Mouse (Mus musculus) hindbrain, embryonic 11.5 days (tissue): ENCODE data around the gene Anapc15-ps. TPM values are rescaled to one million over a fixed set of nuclear protein-coding genes. Genes with fewer than 3 reads are reported as not detected.

ENCODE experiments used
- ATAC-seq: fragments of 200-750 bp; cut with Nextera tagmentation; 2 replicates; pipeline ENCODE4 v1.8.0; 2017; ENCODE audit warnings: mild to moderate bottlenecking, moderate TSS enrichment, moderate library complexity; ENCODE audit not compliant: low FRiP score
- DNase-seq: peaks from one replicate; pipeline ENCODE4 v3.0.0-alpha.2; 2015; ENCODE audit warnings: low spot score
- H3K27ac ChIP-seq: fragments of 300-500 bp; sonication (generic); 2 replicates; pipeline ENCODE4 v1.5.1; 2014; ENCODE audit warnings: mild to moderate bottlenecking, low read depth, low read length
- H3K27me3 ChIP-seq: fragments of 300-500 bp; sonication (generic); 2 replicates; pipeline ENCODE4 v1.6.1; 2014; ENCODE audit warnings: mild to moderate bottlenecking, low read length, moderate library complexity, mixed read lengths; ENCODE audit not compliant: control insufficient read depth, insufficient read depth
- H3K36me3 ChIP-seq: fragments of 300-500 bp; sonication (generic); 2 replicates; pipeline ENCODE4 v1.6.1; 2014; ENCODE audit warnings: mild to moderate bottlenecking, low read length, moderate library complexity, mixed read lengths; ENCODE audit not compliant: control insufficient read depth, insufficient read depth
- H3K4me1 ChIP-seq: fragments of 300-500 bp; sonication (generic); replicated peaks from 2 replicates; pipeline ENCODE4 v1.6.1; 2014; ENCODE audit warnings: low read length, mixed read lengths; ENCODE audit not compliant: control insufficient read depth, insufficient read depth
- H3K4me2 ChIP-seq: fragments of 300-500 bp; sonication (generic); replicated peaks from 2 replicates; pipeline ENCODE4 v1.6.1; 2014; ENCODE audit warnings: mild to moderate bottlenecking, low read depth, low read length
- H3K4me3 ChIP-seq: fragments of 300-500 bp; sonication (generic); 2 replicates; pipeline ENCODE4 v1.5.1; 2014; ENCODE audit warnings: low read depth, low read length
- H3K9ac ChIP-seq: fragments of 300-500 bp; sonication (generic); 2 replicates; pipeline ENCODE4 v1.6.1; 2014; ENCODE audit warnings: low read depth, low read length
- H3K9me3 ChIP-seq: fragments of 300-500 bp; sonication (generic); 2 replicates; pipeline ENCODE4 v1.6.1; 2016; ENCODE audit warnings: low read length; ENCODE audit not compliant: control insufficient read depth
- WGBS: fragments of 180-500 bp; shearing (Covaris S2); extraction: QIAGEN DNeasy Blood & Tissue Kit; methylation state at CpG from one replicate; pipeline ENCODE4 v1.1.7; 2014; 5-methylcytosine and 5-hydroxymethylcytosine counted together
- polyA plus RNA-seq: library from polyadenylated mRNA; unstranded; fragments of >200 nt; fragmentation: Nextera tagmentation; extraction: Ambion mirVana; gene quantifications from 2 replicates; pipeline ENCODE4 v1.2.1, GENCODE M21; 2014

The Anapc15-ps gene
- polyA plus RNA-seq, 1 experiment from 2014 or later: not detected

DNA sequence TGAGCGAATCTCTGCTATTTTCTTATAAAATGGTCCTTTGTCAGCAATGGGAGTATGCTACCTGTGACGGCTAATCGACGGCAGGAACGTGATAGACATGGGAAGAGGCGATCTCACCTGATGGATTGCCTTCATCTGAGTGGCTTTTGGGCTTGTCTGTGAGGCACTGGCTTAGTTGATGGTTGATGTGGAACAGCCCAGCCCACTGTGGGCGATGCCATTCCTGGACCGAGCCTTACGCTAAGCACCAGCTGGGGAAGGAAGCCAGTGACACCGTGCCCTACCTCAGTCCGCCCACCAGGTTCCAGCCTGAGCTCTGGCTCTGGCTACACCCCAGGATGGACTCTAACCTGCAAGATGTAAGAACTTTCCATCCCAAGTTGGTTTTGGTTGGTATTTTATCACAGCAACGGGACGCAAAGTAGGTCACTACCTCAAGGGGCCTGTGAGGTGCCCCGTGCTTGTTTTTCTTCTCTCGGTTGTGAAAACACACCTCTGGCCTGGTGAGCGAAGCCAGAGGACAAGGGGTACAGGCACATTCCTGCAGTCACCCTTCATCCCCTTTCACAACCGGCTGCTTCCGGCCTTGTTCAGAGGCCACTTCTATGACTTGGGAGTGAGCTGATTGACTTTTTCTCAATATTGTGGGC is 22.5 kb upstream of the Anapc15-ps start:
- no peak for DNase-seq
- Histone ChIP-seq H3K27me3 (no peaks in the 10 kb centered on the region), H3K4me3 (no peak overlapping the region), H3K36me3 (no peaks in the 10 kb centered on the region), H3K9me3 (no peaks in the 10 kb centered on the region), H3K27ac (no peak overlapping the region), H3K4me2 (no peak overlapping the region), H3K4me1 (0 out of 2 replicates have a peak, but pooled peaks cover 2% of the 10 kb centered on the region), H3K9ac (no peak overlapping the region)
- ATAC-seq: no peak
- WGBS: 80% methylated on average over 18 of the region's 18 CpGs

DNA sequence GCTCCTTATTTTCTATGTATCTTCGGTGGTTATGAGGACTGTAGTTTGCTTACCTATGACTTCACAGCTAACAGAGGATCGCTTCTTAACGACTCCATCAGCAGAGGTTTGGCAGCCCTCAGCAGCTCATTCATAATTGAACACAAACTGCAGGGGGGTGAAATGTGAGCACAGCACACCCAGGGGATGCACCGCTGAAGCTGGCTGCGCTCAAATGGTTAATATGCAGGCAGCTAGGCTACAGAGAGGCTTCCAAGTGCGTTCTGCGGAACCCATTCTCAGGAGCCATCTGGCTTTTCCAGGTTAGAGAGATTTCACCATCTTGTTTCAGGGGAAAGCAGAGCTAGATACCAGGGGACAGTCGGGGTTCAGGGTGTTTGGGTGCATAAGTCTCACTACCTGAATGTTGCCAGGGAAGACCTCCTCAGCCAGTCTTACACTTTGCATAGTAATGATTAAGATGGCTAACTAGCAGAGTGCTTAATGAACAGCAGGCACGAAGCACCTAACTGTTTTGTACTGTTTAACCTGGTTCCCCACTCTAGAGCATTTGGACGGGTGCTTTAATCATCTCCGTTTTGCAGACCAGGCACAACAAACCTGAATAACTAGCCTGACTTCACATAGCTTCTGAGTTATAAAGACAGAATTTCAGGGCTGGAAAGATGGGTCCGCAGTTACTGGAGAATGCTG is 21.5 kb upstream of the Anapc15-ps start:
- H3K36me3 ChIP-seq: no peaks in the 10 kb centered on the region
- H3K4me2 ChIP-seq: no peak overlapping the region
- 67% methylated on average over 12 of the region's 12 CpGs for WGBS
- DNase-seq (no peak), ATAC-seq (no peak)
- no peak overlapping the region for H3K4me3 ChIP-seq
- no peaks in the 10 kb centered on the region for H3K27me3 ChIP-seq
- no peaks in the 10 kb centered on the region for H3K9me3 ChIP-seq
- H3K27ac ChIP-seq: no peak overlapping the region
- H3K4me1 ChIP-seq: 0 out of 2 replicates have a peak, but pooled peaks cover 2% of the 10 kb centered on the region
- no peak overlapping the region for H3K9ac ChIP-seq

DNA sequence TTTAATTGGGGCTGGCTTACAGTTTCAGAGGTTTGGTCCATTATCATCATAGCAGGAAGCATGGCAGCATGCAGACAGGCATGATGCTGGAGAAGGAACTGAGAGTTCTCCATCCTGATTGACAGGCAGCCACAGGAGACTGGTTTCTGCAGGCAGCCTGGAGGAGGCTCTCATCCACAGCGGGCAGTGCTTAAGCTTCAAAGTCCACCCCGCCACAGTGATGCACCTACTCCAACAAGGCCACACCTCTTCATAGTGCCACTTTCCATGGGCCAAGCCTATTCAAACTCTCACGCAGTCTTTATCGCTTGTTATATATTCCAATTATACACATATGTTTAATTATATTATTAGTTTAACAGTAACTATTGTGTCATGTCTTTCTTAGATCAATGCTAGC is 18.1 kb upstream of the Anapc15-ps start:
- H3K4me3 ChIP-seq: no peak overlapping the region
- no peak for ATAC-seq

DNA sequence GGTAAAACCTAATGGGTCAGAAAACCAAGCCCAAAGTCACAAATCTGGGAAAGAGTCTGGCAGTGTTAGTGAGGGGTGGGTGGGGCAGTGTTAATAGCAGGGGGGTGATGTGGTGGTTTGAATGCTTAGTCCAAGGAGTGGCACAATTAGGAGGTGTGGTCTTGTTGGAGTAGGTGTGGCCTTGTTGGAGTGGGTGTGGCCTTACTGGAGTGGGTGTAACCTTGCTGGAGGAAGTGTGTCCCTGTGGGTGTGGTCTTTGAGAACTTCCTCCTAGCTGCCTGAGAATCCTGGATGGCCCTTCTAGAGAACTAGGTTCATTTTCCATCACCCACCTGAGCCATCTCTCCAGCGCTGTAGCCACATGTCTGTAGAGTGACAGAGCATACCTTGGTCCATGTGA is 16.6 kb upstream of the Anapc15-ps start:
- WGBS: 96% methylated on average over 1 of the region's 1 CpGs
- H3K27ac ChIP-seq: no peak overlapping the region
- H3K36me3 ChIP-seq: no peaks in the 10 kb centered on the region
- DNase-seq (no peak), ATAC-seq (no peak)
- no peaks in the 10 kb centered on the region for H3K27me3 ChIP-seq
- no peak overlapping the region for H3K4me3 ChIP-seq
- no peak overlapping the region for H3K4me2 ChIP-seq
- no peaks in the 10 kb centered on the region for H3K9me3 ChIP-seq
- 0 out of 2 replicates have a peak, but pooled peaks cover 2% of the 10 kb centered on the region for H3K4me1 ChIP-seq
- no peak overlapping the region for H3K9ac ChIP-seq

More for the DNA sequence above, 18.1 kb upstream of the Anapc15-ps start:
- 93% methylated on average over 4 of the region's 4 CpGs for WGBS
- H3K9ac ChIP-seq: no peak overlapping the region
- no peaks in the 10 kb centered on the region for H3K9me3 ChIP-seq
- no peaks in the 10 kb centered on the region for H3K36me3 ChIP-seq
- no peak overlapping the region for H3K4me2 ChIP-seq
- H3K27me3 ChIP-seq: no peaks in the 10 kb centered on the region
- DNase-seq: no peak
- H3K27ac ChIP-seq: no peak overlapping the region
- 0 out of 2 replicates have a peak, but pooled peaks cover 2% of the 10 kb centered on the region for H3K4me1 ChIP-seq

DNA sequence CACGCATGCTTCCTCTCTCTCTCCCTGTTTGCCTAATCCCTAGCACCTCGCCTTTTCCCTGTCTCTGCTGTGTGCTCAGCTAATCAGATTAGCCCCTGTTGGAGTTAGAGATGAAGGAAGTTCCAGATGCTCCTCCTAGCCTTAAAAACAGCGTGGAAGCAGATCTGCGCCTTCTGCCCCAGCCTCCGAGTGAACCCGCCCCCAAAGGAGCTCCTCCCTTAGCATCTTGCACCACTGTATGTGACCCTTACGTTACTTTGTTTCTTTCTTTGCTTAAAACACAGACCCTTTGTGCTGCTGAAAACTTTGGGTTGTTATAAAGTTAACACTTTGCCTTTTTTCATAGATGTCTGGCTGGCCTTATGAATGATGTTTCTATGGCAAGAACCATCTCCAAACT is 15.8 kb upstream of the Anapc15-ps start:
- Histone ChIP-seq H3K4me3 (no peak overlapping the region), H3K9me3 (no peaks in the 10 kb centered on the region), H3K9ac (no peak overlapping the region), H3K4me2 (no peak overlapping the region), H3K36me3 (no peaks in the 10 kb centered on the region), H3K4me1 (no peaks in the 10 kb centered on the region), H3K27ac (no peak overlapping the region), H3K27me3 (no peaks in the 10 kb centered on the region)
- ATAC-seq (no peak), DNase-seq (no peak)
- 76% methylated on average over 7 of the region's 7 CpGs for WGBS

DNA sequence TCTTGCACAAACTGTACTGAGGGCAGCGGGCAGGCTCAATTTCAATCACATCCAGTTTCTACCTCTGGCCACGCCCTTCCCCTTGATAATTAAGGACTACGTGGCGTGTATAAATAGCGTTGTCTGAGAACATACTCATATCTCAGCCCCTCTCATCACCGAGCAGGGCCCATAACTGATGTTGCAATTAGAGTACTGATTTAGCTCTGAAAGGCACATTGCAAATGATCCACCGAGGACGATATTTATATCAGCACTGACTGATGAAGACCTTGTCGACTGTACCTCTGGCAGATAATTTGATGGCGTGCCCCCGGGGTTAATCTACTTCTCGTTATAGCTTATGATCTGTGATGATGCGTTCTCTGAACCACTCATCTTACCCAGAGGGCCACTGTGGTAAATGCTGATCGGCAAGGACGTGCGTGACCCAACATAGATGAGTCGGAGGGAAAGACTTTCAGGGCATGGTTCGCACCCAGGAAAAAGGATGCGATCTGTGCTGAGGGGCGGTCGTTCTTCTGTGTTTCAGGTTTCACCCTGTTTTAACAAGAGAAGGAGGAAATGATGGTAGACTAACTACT is 14.4 kb upstream of the Anapc15-ps start:
- WGBS: 88% methylated on average over 21 of the region's 21 CpGs
- Histone ChIP-seq H3K9me3 (no peaks in the 10 kb centered on the region), H3K27ac (no peak overlapping the region), H3K9ac (no peak overlapping the region), H3K4me1 (no peaks in the 10 kb centered on the region), H3K36me3 (no peaks in the 10 kb centered on the region), H3K4me3 (no peak overlapping the region), H3K4me2 (no peak overlapping the region), H3K27me3 (no peaks in the 10 kb centered on the region)
- no peak for ATAC-seq
- DNase-seq: no peak

DNA sequence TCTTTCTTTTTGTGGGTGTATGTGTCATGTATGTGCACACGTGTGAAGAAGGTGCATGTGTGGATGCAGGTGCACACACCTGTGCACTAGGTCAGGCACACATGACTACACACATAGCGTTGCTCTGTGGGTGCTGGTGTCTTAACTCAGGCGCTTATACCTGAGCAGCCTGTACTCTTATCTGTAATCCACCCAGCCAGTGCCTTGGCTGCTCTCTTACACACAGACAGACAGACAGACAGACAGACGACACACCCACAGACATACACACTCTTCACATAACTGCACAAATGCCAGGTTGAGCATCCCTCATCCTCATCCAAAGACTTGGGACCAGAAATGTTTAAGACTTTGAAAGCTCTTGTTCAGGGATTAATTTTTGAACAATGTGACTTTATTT is 12.8 kb upstream of the Anapc15-ps start:
- H3K27me3 ChIP-seq: no peaks in the 10 kb centered on the region
- H3K36me3 ChIP-seq: no peaks in the 10 kb centered on the region
- ATAC-seq (no peak), DNase-seq (no peak)
- H3K9ac ChIP-seq: no peak overlapping the region
- 87% methylated on average over 4 of the region's 4 CpGs for WGBS
- H3K4me1 ChIP-seq: no peaks in the 10 kb centered on the region
- no peak overlapping the region for H3K27ac ChIP-seq
- no peak overlapping the region for H3K4me2 ChIP-seq
- H3K9me3 ChIP-seq: no peaks in the 10 kb centered on the region
- H3K4me3 ChIP-seq: no peak overlapping the region

DNA sequence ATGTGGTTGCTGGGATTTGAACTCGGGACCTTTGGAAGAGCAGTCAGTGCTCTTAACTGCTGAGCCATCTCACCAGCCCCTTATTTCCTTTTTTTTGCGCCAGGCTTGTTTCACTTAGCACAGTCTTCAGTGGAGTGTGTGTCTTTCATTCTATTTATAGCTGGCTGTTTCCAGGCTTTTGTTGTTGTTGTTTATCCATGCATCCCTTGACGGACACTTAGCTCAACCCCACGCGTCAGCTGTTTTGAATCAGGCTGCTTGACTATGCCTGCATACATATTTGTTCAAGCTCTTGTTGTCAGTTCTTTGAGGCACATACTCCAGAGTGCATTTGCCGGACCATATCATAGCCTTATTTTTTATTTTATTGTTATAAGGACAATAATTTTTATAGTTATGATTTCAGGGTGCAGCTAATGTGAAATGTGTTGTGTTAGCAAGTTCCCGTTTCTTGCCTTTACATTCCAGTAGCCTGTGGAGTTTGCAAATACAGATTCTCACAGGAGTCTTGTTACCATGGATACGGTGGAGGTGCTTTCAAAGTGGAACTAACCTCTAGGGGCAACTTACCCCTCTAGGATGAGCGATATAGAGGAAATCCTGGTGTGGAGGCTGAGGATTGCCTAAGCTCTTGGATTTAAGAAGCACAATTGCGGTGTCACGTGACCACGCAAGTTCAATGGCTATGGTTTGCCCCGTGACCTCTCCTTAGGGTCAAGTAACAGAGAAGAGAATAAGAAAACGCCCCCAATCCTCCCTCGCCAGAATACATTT is 11.7 kb upstream of the Anapc15-ps start:
- Histone ChIP-seq H3K4me3 (no peak overlapping the region), H3K27ac (no peak overlapping the region), H3K4me1 (peaks cover 4% of the 10 kb centered on the region), H3K9me3 (no peaks in the 10 kb centered on the region), H3K9ac (no peak overlapping the region), H3K4me2 (no peak overlapping the region), H3K36me3 (no peaks in the 10 kb centered on the region), H3K27me3 (no peaks in the 10 kb centered on the region)
- DNase-seq: peak; percentile 48
- ATAC-seq: peak; percentile 67
- WGBS: 24% methylated on average over 15 of the region's 15 CpGs
